Mouse (Mus musculus): Measurements from ENCODE around the gene Fmod.

Fmod gene

GRCm38 (mm10) chr1:134037172-134037571 lies at the start of gene Fmod:
TSS of gene Fmod (plus strand) at chr1:134037254.
- DNase-seq: no peak

- no peak for DNase-seq
Observed at GRCm38 (mm10) chr1:133988845-133989244, 48.2 kb upstream of the Fmod start.

DNA sequence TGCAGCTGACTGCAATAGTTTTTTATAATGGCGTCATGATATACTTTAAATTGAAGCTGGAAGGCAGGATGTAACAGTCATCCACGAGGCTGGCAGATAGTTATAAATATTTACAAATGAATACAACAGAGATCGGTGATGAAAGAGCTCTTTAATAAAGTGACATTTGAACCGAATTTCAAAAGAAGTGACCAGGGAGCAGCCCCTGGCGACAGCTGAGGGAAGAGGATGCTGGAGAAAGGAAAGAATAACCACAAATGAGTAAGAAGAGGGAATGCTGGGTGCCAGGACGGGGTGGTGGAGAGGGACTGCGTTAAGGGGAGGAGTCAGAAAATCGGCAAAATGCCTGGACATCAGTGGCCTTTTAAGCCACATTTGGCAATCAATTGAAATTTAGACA lies 45.8 kb upstream of the Fmod start:
- DNase-seq: no peak

DNA sequence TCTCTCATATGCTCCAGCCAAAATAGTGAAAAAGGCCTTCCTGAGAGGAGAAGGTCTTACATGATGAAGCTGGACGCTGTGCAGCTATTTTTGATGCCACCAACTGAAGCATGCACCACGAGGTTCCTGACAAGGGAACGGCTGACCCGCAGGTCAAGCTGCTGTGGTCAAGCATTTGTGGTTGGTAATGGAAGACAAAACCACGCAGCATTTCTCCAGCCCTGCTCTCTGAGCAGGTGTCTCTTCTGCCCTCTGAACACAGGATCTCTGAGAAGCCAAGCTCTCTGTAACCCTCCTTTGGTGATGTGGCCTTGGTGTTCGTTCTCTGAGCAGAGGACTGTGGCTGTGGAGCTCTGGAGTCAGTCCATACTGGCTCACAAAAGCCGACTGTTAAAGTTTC lies 31.6 kb upstream of the Fmod start:
- DNase-seq: no peak

- no peak for DNase-seq
Observed at GRCm38 (mm10) chr1:134006105-134006764, 30.8 kb upstream of the Fmod start.

- DNase-seq: no peak
Observed at GRCm38 (mm10) chr1:134024293-134024971, 12.6 kb upstream of the Fmod start.

GRCm38 (mm10) chr1:134025975-134026374 lies 11.1 kb upstream of the Fmod start:
- DNase-seq: no peak

- no peak for DNase-seq
Observed at GRCm38 (mm10) chr1:134026741-134027140, 10.3 kb upstream of the Fmod start.

DNA sequence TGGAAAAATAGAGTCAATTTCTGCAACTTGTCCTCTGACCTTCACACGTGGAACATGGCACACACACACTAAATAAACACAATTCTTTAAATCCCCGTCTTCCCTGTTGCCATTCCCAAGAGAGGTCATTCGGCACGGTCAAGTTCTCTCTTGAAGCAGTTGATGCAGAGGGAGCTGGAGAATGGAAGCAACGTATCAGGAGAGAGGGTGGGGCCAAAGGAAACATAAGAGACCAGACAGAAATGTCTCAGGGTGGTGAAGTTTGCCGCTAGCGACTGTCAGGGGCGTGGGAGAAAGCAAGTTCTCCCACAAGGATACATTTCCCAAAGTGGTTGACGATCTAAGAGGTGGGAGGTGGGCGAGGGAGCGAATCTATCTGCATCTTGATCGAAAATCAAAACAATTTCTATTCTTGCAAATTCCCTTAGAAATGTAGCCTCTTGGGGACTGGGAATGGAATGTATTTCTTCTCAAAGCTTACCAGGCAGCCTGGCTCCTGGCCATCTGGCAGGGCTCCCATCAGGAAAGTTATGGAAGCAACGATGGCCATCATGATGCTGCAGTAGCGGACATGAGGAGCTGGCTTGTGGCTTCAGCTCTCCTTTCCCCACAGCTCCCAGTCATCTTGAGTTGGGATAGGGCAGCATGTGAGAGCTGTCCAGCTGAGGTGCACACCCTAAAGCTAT lies 8.8 kb upstream of the Fmod start:
- no peak for DNase-seq

GRCm38 (mm10) chr1:134036492-134036891 lies 562 bp upstream of the Fmod start:
- no peak for DNase-seq

- no peak for DNase-seq
Observed at GRCm38 (mm10) chr1:134038336-134038735, 1.3 kb downstream of the Fmod start.

DNA sequence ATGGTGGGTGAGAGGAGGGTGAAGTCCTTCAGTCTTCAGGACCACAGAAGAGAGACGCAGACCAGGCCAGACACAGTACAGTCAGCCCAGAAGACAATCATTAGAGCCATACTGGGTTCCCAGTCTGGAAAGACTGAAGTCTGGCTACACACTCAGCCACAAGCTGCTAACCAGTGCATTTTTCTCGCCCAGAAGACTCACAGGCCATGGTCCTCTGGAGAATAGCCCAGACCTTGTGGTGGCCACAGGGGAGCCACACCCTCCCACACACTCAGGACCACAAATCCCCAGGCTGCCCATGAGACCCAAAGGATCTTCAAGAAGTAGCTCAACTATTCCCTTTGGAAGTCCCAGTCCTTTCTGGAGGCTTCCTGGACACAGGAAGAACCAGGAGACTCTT lies 2.3 kb downstream of the Fmod start:
- no peak for DNase-seq

DNA sequence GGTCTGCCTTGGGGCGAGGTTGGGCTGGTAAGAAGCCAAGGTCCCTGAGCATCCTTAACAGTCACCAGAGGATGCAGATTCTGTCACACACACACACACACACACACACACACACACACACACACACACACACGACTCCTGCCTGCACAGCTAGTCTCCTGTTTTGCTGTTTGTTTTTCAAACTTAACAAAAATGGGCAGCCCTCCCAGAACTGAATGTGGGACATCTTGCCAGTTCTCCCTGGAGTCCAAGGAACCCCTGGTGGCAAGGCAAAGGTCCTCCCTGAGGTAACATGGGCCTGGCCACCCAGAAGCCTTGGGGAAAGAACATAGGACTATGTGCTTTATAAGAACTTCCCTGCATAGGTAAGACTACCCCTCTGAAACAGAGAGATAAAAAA lies 4.8 kb downstream of the Fmod start:
- DNase-seq: no peak

- no peak for DNase-seq
Observed at GRCm38 (mm10) chr1:134042341-134042740, 5.3 kb downstream of the Fmod start.

GRCm38 (mm10) chr1:134044805-134045204 lies 7.8 kb downstream of the Fmod start:
- DNase-seq: no peak

- DNase-seq: peak; percentile 74
Observed at GRCm38 (mm10) chr1:134045971-134046370, 8.9 kb downstream of the Fmod start.

DNA sequence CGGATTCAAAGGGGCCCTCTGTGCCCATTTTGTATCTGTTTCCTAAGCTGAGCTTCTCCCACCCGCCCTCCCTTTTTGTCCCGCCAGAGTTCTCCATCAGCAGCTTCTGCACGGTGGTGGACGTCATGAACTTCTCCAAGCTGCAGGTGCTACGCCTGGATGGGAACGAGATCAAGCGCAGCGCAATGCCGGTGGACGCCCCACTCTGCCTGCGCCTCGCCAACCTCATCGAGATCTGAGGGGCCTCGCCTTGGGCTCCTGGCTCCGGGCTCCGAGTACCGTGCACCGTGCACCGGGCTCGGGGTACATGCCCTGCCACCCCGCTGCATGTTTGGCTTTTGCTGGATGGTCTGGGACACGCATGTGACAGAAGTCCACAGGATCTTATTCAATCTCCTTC lies 9.3 kb downstream of the Fmod start:
- DNase-seq: no peak

DNA sequence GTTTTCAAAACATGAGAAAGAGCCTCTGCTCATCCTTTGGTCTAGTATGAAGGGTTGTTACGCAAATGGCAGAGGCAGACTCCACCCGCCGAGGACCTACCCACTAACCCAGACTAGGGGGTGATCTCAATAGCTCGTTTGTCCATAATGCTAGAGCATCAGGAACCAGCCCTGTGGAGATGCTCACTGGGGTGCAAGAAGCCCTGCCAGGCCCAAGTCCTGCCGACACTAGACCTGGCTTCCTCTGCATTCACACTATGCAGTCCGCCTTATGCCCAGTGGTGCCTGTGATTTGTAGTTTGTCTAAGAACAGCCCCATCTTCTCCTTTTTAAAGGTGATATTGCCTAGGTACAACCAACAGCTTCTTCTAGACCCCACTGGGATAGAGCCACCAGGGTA lies 10.4 kb downstream of the Fmod start:
- DNase-seq: no peak

GRCm38 (mm10) chr1:134048759-134049158 lies 11.7 kb downstream of the Fmod start:
- peak; percentile 79 for DNase-seq

DNA sequence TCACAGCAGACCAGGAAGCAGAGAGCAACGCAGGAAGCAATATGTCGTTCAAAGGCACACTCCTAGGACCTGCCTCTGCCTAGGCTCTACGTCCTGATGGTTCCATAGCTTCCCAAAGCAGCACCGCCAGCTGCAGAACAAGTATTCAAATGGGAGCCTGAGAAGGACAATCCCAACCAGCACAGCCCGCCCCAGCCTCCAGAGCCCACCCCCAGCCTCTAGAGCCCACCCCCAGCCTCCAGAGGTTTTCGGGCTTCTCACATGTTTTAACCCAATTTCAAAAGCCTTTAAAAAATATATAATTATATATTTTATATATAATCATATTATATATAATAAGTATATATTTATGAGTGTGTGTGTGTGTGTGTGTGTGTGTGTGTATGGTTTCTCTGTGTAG lies 12.5 kb downstream of the Fmod start:
- DNase-seq: no peak

DNA sequence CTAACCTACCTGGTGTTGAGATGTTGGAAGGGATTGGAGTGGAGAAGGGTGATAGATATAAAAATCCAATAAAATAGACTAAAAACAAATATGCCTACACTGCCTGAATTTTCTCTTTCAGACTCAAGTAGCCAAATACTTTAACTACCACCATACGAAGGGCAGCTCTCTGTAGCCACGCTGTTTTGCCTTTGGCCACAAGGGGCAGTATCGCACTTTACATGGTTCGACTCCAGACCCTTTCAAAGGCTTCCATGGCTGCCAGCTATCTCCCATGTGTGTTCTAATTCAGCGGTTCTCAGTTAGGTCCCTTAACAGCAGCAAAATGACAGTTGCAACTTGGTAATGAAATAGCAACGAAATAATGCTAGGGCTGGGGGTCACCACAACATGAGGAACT lies 16.2 kb downstream of the Fmod start:
- DNase-seq: peak; percentile 88

GRCm38 (mm10) chr1:134055058-134055457 lies 18.0 kb downstream of the Fmod start:
- peak; percentile 29 for DNase-seq

- DNase-seq: no peak
Observed at GRCm38 (mm10) chr1:134055666-134056245, 18.7 kb downstream of the Fmod start.

- DNase-seq: no peak
Observed at GRCm38 (mm10) chr1:134056285-134056684, 19.2 kb downstream of the Fmod start.
